Mouse (Mus musculus) G1E (cell line): Measurements from ENCODE around the gene Ms4a5. TPM values are rescaled to one million over a fixed set of nuclear protein-coding genes. Genes with fewer than 3 reads are reported as not detected.

ENCODE experiments used
- ATAC-seq: 2 replicates; pipeline ENCODE4 v1.8.0; 2016; ENCODE audit warnings: mild to moderate bottlenecking; ENCODE audit not compliant: insufficient number of reproducible peaks, poor library complexity, low FRiP score, severe bottlenecking; ENCODE audit errors: extremely low read depth
- DNase-seq: peaks from one replicate; pipeline ENCODE4 v3.0.0; 2012; ENCODE audit warnings: low spot score
- H3K27me3 ChIP-seq: 2 replicates; pipeline ENCODE4 v1.6.1; 2012; ENCODE audit warnings: mild to moderate bottlenecking, low read length, inconsistent platforms; ENCODE audit not compliant: insufficient read depth
- H3K36me3 ChIP-seq: replicated peaks from 2 replicates; pipeline ENCODE3; 2012; ENCODE audit warnings: mild to moderate bottlenecking, inconsistent platforms
- H3K4me1 ChIP-seq: 2 replicates; pipeline ENCODE4 v1.6.1; 2012; ENCODE audit warnings: low read depth, low read length, inconsistent platforms, mixed read lengths; ENCODE audit not compliant: insufficient read depth
- H3K4me3 ChIP-seq: 2 replicates; pipeline ENCODE4 v1.5.1; 2012; ENCODE audit warnings: low read depth, mild to moderate bottlenecking, inconsistent platforms, low read length, moderate library complexity, mixed read lengths
- H3K9me3 ChIP-seq: replicated peaks from 2 replicates; pipeline ENCODE4 v1.6.1; 2012; ENCODE audit warnings: inconsistent platforms
- CTCF ChIP-seq: IDR thresholded peaks from 2 replicates; pipeline ENCODE4 v1.5.1; 2012; ENCODE audit warnings: low read depth, low read length, inconsistent platforms, mixed read lengths
- GATA1 ChIP-seq: IDR thresholded peaks from 2 replicates; pipeline ENCODE4 v1.6.1; 2012; ENCODE audit warnings: borderline replicate concordance, low read length, inconsistent platforms, mixed read lengths
- GATA2 ChIP-seq: IDR thresholded peaks from 2 replicates; pipeline ENCODE4 v1.6.1; 2012; ENCODE audit warnings: low read depth, low read length, inconsistent platforms, borderline replicate concordance
- POLR2AphosphoS5 ChIP-seq: IDR thresholded peaks from 2 replicates; pipeline ENCODE4 v1.6.1; 2012; ENCODE audit warnings: low read depth, low read length, inconsistent platforms; ENCODE audit not compliant: insufficient replicate concordance
- TAL1 ChIP-seq: conservative IDR thresholded peaks from 2 replicates; pipeline ENCODE4 v1.6.1; 2012; ENCODE audit warnings: low read depth, low read length, inconsistent platforms, mixed read lengths
- polyA plus RNA-seq: library from polyadenylated mRNA; stranded (reverse); fragments of >175 nt; gene quantifications from 2 replicates; pipeline ENCODE4 v1.2.3, GENCODE M21; 2012
- total RNA-seq, 2 experiments: library from RNA; stranded (forward) in 1 of 2; stranded (reverse) in 1 of 2; fragments of 200-1000 nt in 1 of 2; fragments of >200 nt in 1 of 2; fragmentation: Nextera tagmentation in 1 of 2; gene quantifications; 2 replicates each; pipeline ENCODE4 v1.2.3; 2014 to 2017

Gene Ms4a5
- total and polyA plus RNA-seq, 3 experiments, result 0.38 TPM; not detected in 2

- Histone ChIP-seq H3K4me3 (no peak overlapping the region), H3K36me3 (no peaks in the 10 kb centered on the region), H3K27me3 (no peaks in the 10 kb centered on the region), H3K9me3 (no peaks in the 10 kb centered on the region), H3K4me1 (no peaks in the 10 kb centered on the region)
- no peak for DNase-seq
- no peak for ATAC-seq
- no peak for TF ChIP-seq GATA2
- no peak for TF ChIP-seq TAL1
- TF ChIP-seq GATA1, result no peak
- no peak for TF ChIP-seq CTCF
- no peak for TF ChIP-seq POLR2AphosphoS5
Observed at GRCm38 (mm10) chr19:11261522-11261921, 22.2 kb downstream of the Ms4a5 start.

- TF ChIP-seq GATA2 (no peak), POLR2AphosphoS5 (no peak), TAL1 (no peak), CTCF (no peak), GATA1 (no peak)
- Histone ChIP-seq H3K4me1 (no peaks in the 10 kb centered on the region), H3K9me3 (no peaks in the 10 kb centered on the region), H3K36me3 (no peaks in the 10 kb centered on the region), H3K4me3 (no peak overlapping the region), H3K27me3 (no peaks in the 10 kb centered on the region)
- DNase-seq (no peak), ATAC-seq (no peak)
Observed at GRCm38 (mm10) chr19:11244230-11244629, 39.4 kb downstream of the Ms4a5 start.

- ATAC-seq (no peak), DNase-seq (no peak)
- Histone ChIP-seq H3K36me3 (no peaks in the 10 kb centered on the region), H3K4me3 (no peak overlapping the region), H3K9me3 (no peaks in the 10 kb centered on the region), H3K4me1 (no peaks in the 10 kb centered on the region), H3K27me3 (no peaks in the 10 kb centered on the region)
- no peak for TF ChIP-seq TAL1
- no peak for TF ChIP-seq GATA2
- no peak for TF ChIP-seq GATA1
- no peak for TF ChIP-seq POLR2AphosphoS5
- no peak for TF ChIP-seq CTCF
Observed at GRCm38 (mm10) chr19:11242560-11242959, 41.1 kb downstream of the Ms4a5 start.

GRCm38 (mm10) chr19:11235820-11236219, 47.9 kb downstream of the Ms4a5 start:
- Histone ChIP-seq H3K4me3 (no peak overlapping the region), H3K9me3 (no peaks in the 10 kb centered on the region), H3K36me3 (no peaks in the 10 kb centered on the region), H3K4me1 (no peaks in the 10 kb centered on the region), H3K27me3 (no peaks in the 10 kb centered on the region)
- ATAC-seq, result no peak
- no peak for DNase-seq
- TF ChIP-seq CTCF (no peak), GATA2 (no peak), TAL1 (no peak), GATA1 (no peak), POLR2AphosphoS5 (no peak)

- no peak for DNase-seq
- Histone ChIP-seq H3K4me3 (no peak overlapping the region), H3K4me1 (no peaks in the 10 kb centered on the region), H3K27me3 (no peaks in the 10 kb centered on the region), H3K36me3 (no peaks in the 10 kb centered on the region), H3K9me3 (no peaks in the 10 kb centered on the region)
- no peak for ATAC-seq
- TF ChIP-seq GATA2 (no peak), CTCF (no peak), POLR2AphosphoS5 (no peak), TAL1 (no peak)
Observed at GRCm38 (mm10) chr19:11234921-11235735, 48.5 kb downstream of the Ms4a5 start.

- TF ChIP-seq GATA2 (no peak), TAL1 (no peak), CTCF (no peak), POLR2AphosphoS5 (no peak), GATA1 (no peak)
- Histone ChIP-seq H3K36me3 (no peaks in the 10 kb centered on the region), H3K4me1 (no peaks in the 10 kb centered on the region), H3K27me3 (no peaks in the 10 kb centered on the region), H3K9me3 (no peaks in the 10 kb centered on the region), H3K4me3 (no peak overlapping the region)
- ATAC-seq, result no peak
- no peak for DNase-seq
Observed at GRCm38 (mm10) chr19:11234244-11234643, 49.4 kb downstream of the Ms4a5 start.

GRCm38 (mm10) chr19:11232348-11232747, 51.3 kb downstream of the Ms4a5 start, which contains the start of gene Ms4a12:
TSS of gene Ms4a12 (minus strand) at chr19:11232448.
- no peak within 1 kb of the TSS for H3K4me3 ChIP-seq
- no peak for DNase-seq
- no peak for TF ChIP-seq POLR2AphosphoS5
- no peaks in the 10 kb centered on the region for H3K9me3 ChIP-seq
- no peaks in the 10 kb centered on the region for H3K36me3 ChIP-seq
- H3K27me3 ChIP-seq, result no peaks in the 10 kb centered on the region
- no peaks in the 10 kb centered on the region for H3K4me1 ChIP-seq
- ATAC-seq, result no peak

Other genes with a start within 250 kb of the Ms4a5 start
- gene Ms4a8a, start 202.8 kb downstream of the Ms4a5 start, total RNA-seq (2014; fragmentation: Nextera tagmentation), result not detected in 2 replicates
- gene Ms4a8a, start 202.8 kb downstream of the Ms4a5 start, total RNA-seq (2017), result not detected in 2 replicates
- not detected in 2 replicates for gene Ms4a8a, start 202.8 kb downstream of the Ms4a5 start, polyA plus RNA-seq
- not detected in 2 replicates for gene 1700017D01Rik, start 153.0 kb downstream of the Ms4a5 start, total RNA-seq (2014; fragmentation: Nextera tagmentation)
- gene 1700017D01Rik, start 153.0 kb downstream of the Ms4a5 start, total RNA-seq (2017), result 0.06 and 0.16 TPM in 2 replicates
- not detected in 2 replicates for gene 1700017D01Rik, start 153.0 kb downstream of the Ms4a5 start, polyA plus RNA-seq
- gene 1700025F22Rik, start 118.6 kb downstream of the Ms4a5 start, total RNA-seq (2014; fragmentation: Nextera tagmentation), result not detected in 2 replicates
- not detected in 2 replicates for gene 1700025F22Rik, start 118.6 kb downstream of the Ms4a5 start, total RNA-seq (2017)
- gene 1700025F22Rik, start 118.6 kb downstream of the Ms4a5 start, polyA plus RNA-seq, result not detected in 2 replicates
- gene Ms4a13, start 87.1 kb downstream of the Ms4a5 start, total RNA-seq (2014; fragmentation: Nextera tagmentation), result not detected in 2 replicates
- not detected in 2 replicates for gene Ms4a13, start 87.1 kb downstream of the Ms4a5 start, total RNA-seq (2017)
- gene Ms4a13, start 87.1 kb downstream of the Ms4a5 start, polyA plus RNA-seq, result not detected in 2 replicates
- gene Ms4a12, start 51.4 kb downstream of the Ms4a5 start, total RNA-seq (2014; fragmentation: Nextera tagmentation), result not detected in 2 replicates
- gene Ms4a12, start 51.4 kb downstream of the Ms4a5 start, total RNA-seq (2017), result 0.16 TPM in 1 of 2 replicates, not detected in the other
- not detected in 2 replicates for gene Ms4a12, start 51.4 kb downstream of the Ms4a5 start, polyA plus RNA-seq
- gene Ms4a1, start 17.6 kb downstream of the Ms4a5 start, total RNA-seq (2014; fragmentation: Nextera tagmentation), result not detected in 2 replicates
- 0.06 and 0.22 TPM in 2 replicates for gene Ms4a1, start 17.6 kb downstream of the Ms4a5 start, total RNA-seq (2017)
- not detected in 2 replicates for gene Ms4a1, start 17.6 kb downstream of the Ms4a5 start, polyA plus RNA-seq
- not detected in 2 replicates for gene Ms4a14, start 30.6 kb upstream of the Ms4a5 start, total RNA-seq (2014; fragmentation: Nextera tagmentation)
- gene Ms4a14, start 30.6 kb upstream of the Ms4a5 start, total RNA-seq (2017), result 0.05 and 0.06 TPM in 2 replicates
- gene Ms4a14, start 30.6 kb upstream of the Ms4a5 start, polyA plus RNA-seq, result not detected in 2 replicates
- gene Ms4a7, start 52.3 kb upstream of the Ms4a5 start, total RNA-seq (2014; fragmentation: Nextera tagmentation), result not detected in 2 replicates
- 0.05 and 0.12 TPM in 2 replicates for gene Ms4a7, start 52.3 kb upstream of the Ms4a5 start, total RNA-seq (2017)
- gene Ms4a7, start 52.3 kb upstream of the Ms4a5 start, polyA plus RNA-seq, result not detected in 2 replicates
- not detected in 2 replicates for gene Ms4a4a, start 91.7 kb upstream of the Ms4a5 start, total RNA-seq (2014; fragmentation: Nextera tagmentation)
- not detected in 2 replicates for gene Ms4a4a, start 91.7 kb upstream of the Ms4a5 start, total RNA-seq (2017)
- gene Ms4a4a, start 91.7 kb upstream of the Ms4a5 start, polyA plus RNA-seq, result not detected in 2 replicates
- gene Ms4a4c, start 120.9 kb upstream of the Ms4a5 start, total RNA-seq (2014; fragmentation: Nextera tagmentation), result not detected in 2 replicates
- not detected in 2 replicates for gene Ms4a4c, start 120.9 kb upstream of the Ms4a5 start, total RNA-seq (2017)
- not detected in 2 replicates for gene Ms4a4c, start 120.9 kb upstream of the Ms4a5 start, polyA plus RNA-seq
- not detected in 2 replicates for gene Ms4a4b, start 159.7 kb upstream of the Ms4a5 start, total RNA-seq (2014; fragmentation: Nextera tagmentation)
- gene Ms4a4b, start 159.7 kb upstream of the Ms4a5 start, total RNA-seq (2017), result 0.06 and 0.27 TPM in 2 replicates
- gene Ms4a4b, start 159.7 kb upstream of the Ms4a5 start, polyA plus RNA-seq, result not detected in 2 replicates
- gene Ms4a6c, start 185.5 kb upstream of the Ms4a5 start, total RNA-seq (2014; fragmentation: Nextera tagmentation), result 0.78 TPM in 1 of 2 replicates, not detected in the other
- gene Ms4a6c, start 185.5 kb upstream of the Ms4a5 start, total RNA-seq (2017), result 1.9 and 2.6 TPM in 2 replicates
- gene Ms4a6c, start 185.5 kb upstream of the Ms4a5 start, polyA plus RNA-seq, result 0.03 TPM in 2 replicates
- gene Gm8369, start 202.1 kb upstream of the Ms4a5 start, total RNA-seq (2014; fragmentation: Nextera tagmentation), result 1.4 and 2.1 TPM in 2 replicates
- gene Gm8369, start 202.1 kb upstream of the Ms4a5 start, total RNA-seq (2017), result 0.87 and 0.98 TPM in 2 replicates
- gene Gm8369, start 202.1 kb upstream of the Ms4a5 start, polyA plus RNA-seq, result not detected in 2 replicates
- 0.23 TPM in 1 of 2 replicates, not detected in the other for gene Ms4a6b, start 232.6 kb upstream of the Ms4a5 start, total RNA-seq (2014; fragmentation: Nextera tagmentation)
- gene Ms4a6b, start 232.6 kb upstream of the Ms4a5 start, total RNA-seq (2017), result 2.5 and 3.1 TPM in 2 replicates
- 0.21 TPM in 1 of 2 replicates, not detected in the other for gene Ms4a6b, start 232.6 kb upstream of the Ms4a5 start, polyA plus RNA-seq